Mouse (Mus musculus) stomach, postnatal 0 days (tissue): ENCODE measurements around the gene Tbl1x. TPM values are rescaled to one million over a fixed set of nuclear protein-coding genes. Genes with fewer than 3 reads are reported as not detected.

ENCODE experiments used
- ATAC-seq: fragments of 200-750 bp; cut with Nextera tagmentation; 2 replicates; pipeline ENCODE4 v1.8.0; 2017; ENCODE audit not compliant: low FRiP score, low TSS enrichment
- DNase-seq: peaks from one replicate; pipeline ENCODE4 v3.0.0-alpha.2; 2016; ENCODE audit warnings: low spot score
- H3K27ac ChIP-seq: fragments of 300-500 bp; sonication (generic); replicated peaks from 2 replicates; pipeline ENCODE4 v1.5.1; 2014; ENCODE audit warnings: mild to moderate bottlenecking, control low read depth
- H3K27me3 ChIP-seq: fragments of 300-500 bp; sonication (generic); 2 replicates; pipeline ENCODE4 v1.6.1; 2014; ENCODE audit warnings: low read length; ENCODE audit not compliant: control insufficient read depth, insufficient read depth
- H3K36me3 ChIP-seq: fragments of 300-500 bp; sonication (generic); 2 replicates; pipeline ENCODE4 v1.6.1; 2014; ENCODE audit warnings: low read length, mixed read lengths; ENCODE audit not compliant: control insufficient read depth, insufficient read depth
- H3K4me1 ChIP-seq: fragments of 300-500 bp; sonication (generic); replicated peaks from 2 replicates; pipeline ENCODE4 v1.6.1; 2014; ENCODE audit warnings: antibody characterized with exemption; ENCODE audit not compliant: control insufficient read depth, insufficient read depth
- H3K4me2 ChIP-seq: fragments of 300-500 bp; sonication (generic); replicated peaks from 2 replicates; pipeline ENCODE4 v1.6.1; 2014; ENCODE audit warnings: low read depth, mild to moderate bottlenecking, control low read depth, moderate library complexity
- H3K4me3 ChIP-seq: fragments of 300-500 bp; sonication (generic); 2 replicates; pipeline ENCODE4 v1.5.1; 2014; ENCODE audit warnings: low read depth, low read length, control low read depth
- H3K9ac ChIP-seq: fragments of 300-500 bp; sonication (generic); 2 replicates; pipeline ENCODE4 v1.6.1; 2014; ENCODE audit warnings: mild to moderate bottlenecking, low read length, control low read depth, mixed read lengths
- H3K9me3 ChIP-seq: fragments of 300-500 bp; sonication (generic); 2 replicates; pipeline ENCODE4 v1.6.1; 2016; ENCODE audit warnings: low read length; ENCODE audit not compliant: control insufficient read depth
- CTCF ChIP-seq: IDR thresholded peaks from 2 replicates; pipeline ENCODE4 v1.5.1; 2016; ENCODE audit warnings: antibody characterized with exemption, low read depth, mild to moderate bottlenecking, moderate library complexity
- EP300 ChIP-seq: optimal IDR thresholded peaks from 2 replicates; pipeline ENCODE3; 2016; ENCODE audit warnings: antibody characterized with exemption
- WGBS: fragments of 180-500 bp; shearing (Covaris S2); extraction: QIAGEN DNeasy Blood & Tissue Kit; methylation state at CpG from one replicate; pipeline ENCODE4 v1.1.7; 2014; 5-methylcytosine and 5-hydroxymethylcytosine counted together
- polyA plus RNA-seq: library from polyadenylated mRNA; unstranded; fragments of >200 nt; fragmentation: Nextera tagmentation; extraction: Ambion mirVana; gene quantifications from 2 replicates; pipeline ENCODE4 v1.2.1, GENCODE M21; 2015

Tbl1x gene
- polyA plus RNA-seq, 1 experiment from 2014 or later: 25.7 TPM

DNA sequence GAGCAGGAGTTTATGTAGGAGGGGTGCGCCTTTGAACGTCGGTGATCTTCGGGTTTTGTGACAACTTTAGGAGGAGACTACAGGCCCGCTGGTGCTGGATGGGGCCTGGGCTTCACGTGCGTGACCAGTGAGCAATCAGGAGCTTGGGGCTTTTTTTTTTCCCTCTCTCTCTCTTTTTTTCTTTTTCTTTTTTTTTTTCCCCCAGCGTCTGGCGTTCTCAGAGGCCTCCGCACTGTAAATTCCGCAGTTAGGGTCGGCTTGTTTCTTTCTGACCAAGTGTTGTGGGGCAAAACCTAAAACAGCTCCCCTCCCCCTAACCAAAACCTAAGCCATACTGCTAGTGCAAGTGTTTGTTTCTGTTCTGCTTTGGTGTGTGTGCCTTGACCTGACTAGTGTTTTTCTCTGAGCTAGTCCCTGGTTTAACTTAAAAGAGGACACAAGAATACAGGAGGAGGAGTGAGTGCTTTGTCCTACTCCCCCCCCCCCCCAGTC, 1.2 kb downstream of the Tbl1x start:
- no peak for DNase-seq
- H3K9me3 ChIP-seq: no peaks in the 10 kb centered on the region
- WGBS: 14% methylated on average over 12 of the region's 12 CpGs
- H3K4me3 ChIP-seq: peak overlapping the region; percentile 68
- H3K4me1 ChIP-seq: no peaks in the 10 kb centered on the region
- ATAC-seq: no peak
- peak overlapping the region; percentile 95 for H3K27ac ChIP-seq
- no peaks in the 10 kb centered on the region for H3K27me3 ChIP-seq
- peak overlapping the region; percentile 53 for H3K4me2 ChIP-seq
- H3K36me3 ChIP-seq: no peaks in the 10 kb centered on the region
- peak overlapping the region; percentile 83 for H3K9ac ChIP-seq
- no peak for TF ChIP-seq EP300
- no peak for TF ChIP-seq CTCF

DNA sequence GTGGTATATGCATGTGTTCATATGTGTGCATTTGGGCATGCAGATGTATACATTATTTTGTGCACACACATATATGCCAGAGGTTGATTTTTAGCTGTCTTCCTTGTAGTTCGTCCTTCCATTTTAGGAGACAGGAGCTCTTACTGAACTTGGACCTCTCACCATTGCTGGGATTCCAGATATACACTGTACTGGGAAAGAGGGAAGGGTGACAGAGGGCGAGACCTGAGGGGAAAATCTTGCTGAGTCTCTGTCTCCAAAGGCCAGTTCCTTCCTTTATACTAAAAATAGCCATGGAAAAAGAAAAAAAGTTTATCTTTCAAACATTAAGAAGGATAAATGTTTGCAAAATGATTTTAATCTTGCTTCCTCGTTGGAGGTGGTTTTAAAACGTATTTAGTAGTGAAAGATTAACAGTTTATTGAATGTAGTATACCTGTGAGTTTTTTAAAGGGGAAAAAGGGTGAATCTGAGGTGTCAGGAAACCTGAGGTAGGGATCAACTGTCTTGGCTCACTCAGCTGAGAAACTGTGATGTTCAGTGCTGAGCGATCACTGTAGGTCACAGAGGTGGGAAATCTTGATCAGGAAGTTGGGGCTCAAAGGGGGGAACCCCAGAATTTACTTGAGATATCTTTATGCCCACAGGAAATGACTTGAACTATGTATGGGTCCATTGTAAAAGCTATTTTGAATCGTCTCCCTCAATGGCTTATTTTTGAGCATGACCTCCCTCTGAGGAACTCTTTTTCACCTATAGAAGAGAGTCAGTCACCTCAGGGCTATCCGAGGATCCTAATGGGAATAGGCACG, 6.7 kb downstream of the Tbl1x start:
- no peak overlapping the region for H3K4me2 ChIP-seq
- DNase-seq (no peak), ATAC-seq (no peak)
- TF ChIP-seq CTCF (no peak), EP300 (no peak)
- H3K4me3 ChIP-seq: no peak overlapping the region
- H3K27ac ChIP-seq: no peak overlapping the region
- H3K27me3 ChIP-seq: no peaks in the 10 kb centered on the region
- no peaks in the 10 kb centered on the region for H3K4me1 ChIP-seq
- H3K9me3 ChIP-seq: no peaks in the 10 kb centered on the region
- no peaks in the 10 kb centered on the region for H3K36me3 ChIP-seq
- no peak overlapping the region for H3K9ac ChIP-seq
- WGBS: 28% methylated on average over 8 of the region's 8 CpGs

DNA sequence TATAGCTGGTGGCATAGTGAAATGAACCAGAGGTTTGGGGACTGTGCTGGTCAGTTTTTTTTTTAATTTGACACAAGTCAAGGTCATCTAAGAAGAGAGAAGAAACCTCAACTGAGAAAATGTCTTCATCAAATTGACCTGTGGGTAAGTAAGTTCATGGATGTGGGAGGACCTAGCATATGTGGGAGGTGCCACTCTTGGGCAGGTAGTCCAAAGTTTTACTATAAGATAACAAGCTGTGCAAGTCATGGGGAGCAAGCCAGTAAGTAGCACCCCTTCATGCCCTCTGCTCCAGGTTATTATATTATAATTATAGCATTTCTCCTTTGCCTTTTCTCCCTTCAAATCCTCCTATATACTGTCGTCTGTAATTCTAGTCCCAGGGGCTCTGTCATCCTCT, 8.1 kb downstream of the Tbl1x start:
- Histone ChIP-seq H3K27me3 (no peaks in the 10 kb centered on the region), H3K36me3 (no peaks in the 10 kb centered on the region), H3K9ac (no peak overlapping the region), H3K4me3 (no peak overlapping the region), H3K9me3 (no peaks in the 10 kb centered on the region), H3K4me2 (no peak overlapping the region), H3K4me1 (no peaks in the 10 kb centered on the region), H3K27ac (no peak overlapping the region)
- TF ChIP-seq CTCF (no peak), EP300 (no peak)
- no peak for ATAC-seq
- WGBS: 71% methylated on average over 1 of the region's 1 CpGs
- no peak for DNase-seq

DNA sequence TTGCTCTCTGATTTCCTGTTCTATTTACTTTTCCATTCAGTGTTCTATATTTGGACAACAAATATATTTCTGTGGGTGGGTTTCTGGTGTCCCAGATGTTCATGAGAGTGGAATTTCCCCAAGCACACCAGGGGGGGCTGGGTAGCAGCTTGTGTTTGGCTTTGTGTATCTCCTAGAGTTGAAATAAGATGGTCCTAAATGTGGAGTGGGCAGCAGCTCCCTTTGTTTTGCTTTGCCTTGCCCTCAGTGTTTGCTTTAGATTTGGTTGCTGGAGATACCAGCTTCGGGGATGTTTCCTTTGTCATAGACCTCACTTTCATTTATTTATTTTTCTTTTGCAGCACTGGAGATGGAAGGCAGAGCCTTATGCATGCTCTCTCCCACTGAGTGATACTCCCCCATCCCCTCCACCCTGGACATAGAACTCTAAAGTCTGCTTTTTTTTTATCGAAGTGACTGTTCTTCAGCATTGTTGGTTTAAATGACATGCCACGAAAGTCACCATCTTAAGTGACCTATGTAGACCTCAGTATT, 12.1 kb downstream of the Tbl1x start:
- no peak for ATAC-seq
- Histone ChIP-seq H3K9me3 (no peaks in the 10 kb centered on the region), H3K4me1 (no peaks in the 10 kb centered on the region), H3K9ac (no peak overlapping the region), H3K4me2 (no peak overlapping the region), H3K27ac (no peak overlapping the region), H3K36me3 (no peaks in the 10 kb centered on the region), H3K27me3 (no peaks in the 10 kb centered on the region), H3K4me3 (no peak overlapping the region)
- no peak for DNase-seq
- WGBS: 28% methylated on average over 3 of the region's 3 CpGs
- TF ChIP-seq CTCF: no peak
- TF ChIP-seq EP300: no peak

DNA sequence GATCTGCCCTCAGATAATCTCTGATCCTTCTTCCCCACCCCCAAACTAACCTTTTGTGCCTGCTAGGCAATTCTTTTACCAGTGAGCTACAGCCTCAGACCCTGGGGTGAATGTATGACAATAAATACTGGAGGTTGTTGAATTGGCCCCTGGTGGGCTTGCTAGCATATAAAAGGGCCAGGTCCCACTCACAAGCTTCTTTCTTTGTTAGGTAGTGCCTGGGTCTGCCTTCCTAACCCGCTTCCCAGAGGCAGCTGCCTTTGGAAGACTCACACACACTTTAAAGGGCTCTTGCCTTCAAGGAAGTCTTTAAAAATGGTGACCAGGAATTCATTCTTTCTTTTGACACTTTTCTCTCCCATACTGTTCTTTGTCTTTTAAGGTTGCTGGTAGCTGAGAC, 14.4 kb downstream of the Tbl1x start:
- no peak for ATAC-seq
- no peak overlapping the region for H3K4me2 ChIP-seq
- DNase-seq: no peak
- H3K9me3 ChIP-seq: no peaks in the 10 kb centered on the region
- 71% methylated on average over 1 of the region's 1 CpGs for WGBS
- no peaks in the 10 kb centered on the region for H3K4me1 ChIP-seq
- H3K4me3 ChIP-seq: no peak overlapping the region
- H3K36me3 ChIP-seq: no peaks in the 10 kb centered on the region
- H3K27me3 ChIP-seq: no peaks in the 10 kb centered on the region
- TF ChIP-seq EP300 (no peak), CTCF (no peak)
- H3K9ac ChIP-seq: no peak overlapping the region
- no peak overlapping the region for H3K27ac ChIP-seq

DNA sequence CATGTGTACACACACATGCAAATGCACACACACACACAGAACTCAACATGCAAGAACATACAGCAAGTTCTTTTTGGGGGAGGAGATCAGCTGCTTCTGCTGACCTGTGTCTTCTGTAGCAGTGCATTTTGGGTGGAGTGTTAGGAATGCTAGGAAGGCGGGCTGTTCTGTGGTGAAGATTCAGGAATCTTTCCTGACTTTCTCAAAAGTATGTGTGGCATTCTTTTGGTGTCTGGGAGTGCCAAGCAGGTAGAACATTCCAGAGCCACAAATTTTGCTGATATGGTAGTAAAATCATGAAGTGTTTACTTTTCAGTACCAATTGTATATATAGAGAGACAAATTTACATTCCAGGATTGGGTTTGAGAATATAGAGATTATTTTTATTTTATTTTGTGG, 17.6 kb downstream of the Tbl1x start:
- H3K4me2 ChIP-seq: no peak overlapping the region
- H3K36me3 ChIP-seq: no peaks in the 10 kb centered on the region
- no peaks in the 10 kb centered on the region for H3K27me3 ChIP-seq
- H3K27ac ChIP-seq: no peak overlapping the region
- ATAC-seq (no peak), DNase-seq (no peak)
- H3K4me3 ChIP-seq: no peak overlapping the region
- TF ChIP-seq EP300 (no peak), CTCF (no peak)
- H3K4me1 ChIP-seq: no peaks in the 10 kb centered on the region
- H3K9ac ChIP-seq: no peak overlapping the region
- 75% methylated on average over 1 of the region's 1 CpGs for WGBS
- H3K9me3 ChIP-seq: no peaks in the 10 kb centered on the region
